Mouse (Mus musculus): Measurements from ENCODE around the gene Wdr34. TPM values are rescaled to one million over a fixed set of nuclear protein-coding genes. Genes with fewer than 3 reads are reported as not detected.
"Not testable (repeated sequence)": the region's sequence is repeated elsewhere in the genome, so short reads cannot be mapped to it uniquely, and the experiment has no call there.

Gene Wdr34
- polyA plus RNA-seq, 1 experiment from 2014 or later, result 18.7 TPM

- H3K27me3 ChIP-seq, result no peaks in the 10 kb centered on the region
- H3K4me2 ChIP-seq, result peak overlapping the region; percentile 75
- peak overlapping the region; percentile 99 for H3K27ac ChIP-seq
- H3K9me3 ChIP-seq (replicated peaks), result no peaks in the 10 kb centered on the region
- peak overlapping the region; percentile 95 for H3K9ac ChIP-seq
- H3K4me1 ChIP-seq (replicated peaks), result peaks cover 42% of the 10 kb centered on the region
- peak overlapping the region; percentile 100 for H3K4me3 ChIP-seq
- WGBS, result under 1% methylated on average over 52 of the region's 101 CpGs
- peak; percentile 94 for ATAC-seq (replicated peaks; ENCODE audit: insufficient number of reproducible peaks, insufficient read depth, low FRiP score, low read depth)
- peaks cover 29% of the 10 kb centered on the region for H3K36me3 ChIP-seq
Measured at GRCm38 (mm10) chr2:30066046-30066901, 17.6 kb upstream of the Wdr34 start.

GRCm38 (mm10) chr2:30064298-30064697 is 15.6 kb upstream of the Wdr34 start:
- peak overlapping the region; percentile 22; the same call in 1 of the 2 replicates for H3K9ac ChIP-seq
- H3K4me3 ChIP-seq, result peak overlapping the region; percentile 69
- WGBS, result 48% methylated on average over 3 of the region's 3 CpGs

GRCm38 (mm10) chr2:30063791-30064190 is 15.1 kb upstream of the Wdr34 start:
- Histone ChIP-seq H3K9me3 (replicated peaks) (no peaks in the 10 kb centered on the region), H3K27ac (peak overlapping the region; percentile 96), H3K4me2 (peak overlapping the region; percentile 91), H3K4me3 (peak overlapping the region; percentile 69), H3K36me3 (peaks cover 10% of the 10 kb centered on the region), H3K4me1 (replicated peaks) (peaks cover 45% of the 10 kb centered on the region), H3K27me3 (no peaks in the 10 kb centered on the region), H3K9ac (peak overlapping the region; percentile 74)
- 19% methylated on average over 2 of the region's 3 CpGs for WGBS
- ATAC-seq (replicated peaks; ENCODE audit: insufficient number of reproducible peaks, insufficient read depth, low FRiP score, low read depth), result no peak

More at GRCm38 (mm10) chr2:30064298-30064697, 15.6 kb upstream of the Wdr34 start:
- Histone ChIP-seq H3K36me3 (peaks cover 15% of the 10 kb centered on the region), H3K27me3 (no peaks in the 10 kb centered on the region), H3K27ac (0 out of 2 replicates have a peak overlapping the region, but pooled peaks have one; percentile 96), H3K9me3 (replicated peaks) (no peaks in the 10 kb centered on the region), H3K4me1 (replicated peaks) (peaks cover 45% of the 10 kb centered on the region), H3K4me2 (peak overlapping the region; percentile 91)
- no peak for ATAC-seq (replicated peaks; ENCODE audit: insufficient number of reproducible peaks, insufficient read depth, low FRiP score, low read depth)

- Histone ChIP-seq H3K4me3 (peak overlapping the region; percentile 69), H3K36me3 (peaks cover 4% of the 10 kb centered on the region), H3K4me1 (replicated peaks) (peaks cover 41% of the 10 kb centered on the region), H3K27ac (peak overlapping the region; percentile 96), H3K9me3 (replicated peaks) (no peaks in the 10 kb centered on the region), H3K9ac (peak overlapping the region; percentile 74), H3K27me3 (no peaks in the 10 kb centered on the region), H3K4me2 (peak overlapping the region; percentile 91)
- ATAC-seq (replicated peaks; ENCODE audit: insufficient number of reproducible peaks, insufficient read depth, low FRiP score, low read depth), result no peak
- WGBS, result 9% methylated on average over 8 of the region's 8 CpGs
Measured at GRCm38 (mm10) chr2:30063235-30063634, 14.6 kb upstream of the Wdr34 start.

- Histone ChIP-seq H3K27me3 (no peaks in the 10 kb centered on the region), H3K36me3 (no peaks in the 10 kb centered on the region), H3K4me3 (peak overlapping the region; percentile 69), H3K9ac (peak overlapping the region; percentile 74), H3K9me3 (replicated peaks) (no peaks in the 10 kb centered on the region), H3K27ac (peak overlapping the region; percentile 96), H3K4me2 (peak overlapping the region; percentile 91), H3K4me1 (replicated peaks) (peaks cover 35% of the 10 kb centered on the region)
- ATAC-seq (replicated peaks; ENCODE audit: insufficient number of reproducible peaks, insufficient read depth, low FRiP score, low read depth), result peak; percentile 16; the same call in 1 of the 2 replicates
- WGBS, result under 1% methylated on average over 40 of the region's 40 CpGs
Measured at GRCm38 (mm10) chr2:30062249-30063093, 13.8 kb upstream of the Wdr34 start.

GRCm38 (mm10) chr2:30061215-30062166 is 12.8 kb upstream of the Wdr34 start:
- ATAC-seq (replicated peaks; ENCODE audit: insufficient number of reproducible peaks, insufficient read depth, low FRiP score, low read depth), result no peak
- Histone ChIP-seq H3K27me3 (no peaks in the 10 kb centered on the region), H3K9me3 (replicated peaks) (no peaks in the 10 kb centered on the region), H3K9ac (peak overlapping the region; percentile 74), H3K4me1 (replicated peaks) (peaks cover 35% of the 10 kb centered on the region), H3K27ac (peak overlapping the region; percentile 96), H3K4me2 (peak overlapping the region; percentile 91), H3K36me3 (no peaks in the 10 kb centered on the region), H3K4me3 (peak overlapping the region; percentile 69)
- 7% methylated on average over 37 of the region's 37 CpGs for WGBS

GRCm38 (mm10) chr2:30058418-30058817 is 9.7 kb upstream of the Wdr34 start:
- Histone ChIP-seq H3K27me3 (0 out of 2 replicates have a peak, but pooled peaks cover 3% of the 10 kb centered on the region), H3K9me3 (replicated peaks) (no peaks in the 10 kb centered on the region), H3K9ac (no peak overlapping the region), H3K27ac (no peak overlapping the region), H3K4me3 (no peak overlapping the region), H3K4me1 (replicated peaks) (peaks cover 13% of the 10 kb centered on the region), H3K4me2 (no peak overlapping the region), H3K36me3 (no peaks in the 10 kb centered on the region)
- WGBS, result 56% methylated on average over 5 of the region's 5 CpGs
- ATAC-seq (replicated peaks; ENCODE audit: insufficient number of reproducible peaks, insufficient read depth, low FRiP score, low read depth), result no peak

- ATAC-seq (replicated peaks; ENCODE audit: insufficient number of reproducible peaks, insufficient read depth, low FRiP score, low read depth), result no peak
- H3K36me3 ChIP-seq, result no peaks in the 10 kb centered on the region
- H3K9ac ChIP-seq, result no peak within 1 kb of the TSS
- no peak within 1 kb of the TSS for H3K4me3 ChIP-seq
- H3K27me3 ChIP-seq, result 0 out of 2 replicates have a peak, but pooled peaks cover 3% of the 10 kb centered on the region
- no peaks in the 10 kb centered on the region for H3K9me3 ChIP-seq (replicated peaks)
- H3K27ac ChIP-seq, result no peak within 1 kb of the TSS
- 45% methylated on average over 12 of the region's 12 CpGs for WGBS
- H3K4me1 ChIP-seq (replicated peaks), result 0 out of 2 replicates have a peak, but pooled peaks cover 7% of the 10 kb centered on the region
- H3K4me2 ChIP-seq, result no peak within 1 kb of the TSS
Measured at GRCm38 (mm10) chr2:30057223-30057904, 8.7 kb upstream of the Wdr34 start, which contains the start of gene Set. Gene Set, plus strand, starts transcription at chr2:30057378.

GRCm38 (mm10) chr2:30056736-30057135 is 8.1 kb upstream of the Wdr34 start:
- Histone ChIP-seq H3K4me3 (no peak overlapping the region), H3K9ac (no peak overlapping the region), H3K9me3 (replicated peaks) (no peaks in the 10 kb centered on the region), H3K27ac (no peak overlapping the region), H3K4me1 (replicated peaks) (0 out of 2 replicates have a peak, but pooled peaks cover 7% of the 10 kb centered on the region), H3K27me3 (0 out of 2 replicates have a peak, but pooled peaks cover 3% of the 10 kb centered on the region), H3K36me3 (no peaks in the 10 kb centered on the region), H3K4me2 (no peak overlapping the region)
- WGBS, result 78% methylated on average over 3 of the region's 3 CpGs
- no peak for ATAC-seq (replicated peaks; ENCODE audit: insufficient number of reproducible peaks, insufficient read depth, low FRiP score, low read depth)

- not testable (repeated sequence) for H3K27ac ChIP-seq; H3K36me3 ChIP-seq; H3K27me3 ChIP-seq; ATAC-seq (replicated peaks; ENCODE audit: insufficient number of reproducible peaks, insufficient read depth, low FRiP score, low read depth); H3K9ac ChIP-seq; H3K4me1 ChIP-seq (replicated peaks); H3K4me3 ChIP-seq; H3K4me2 ChIP-seq; H3K9me3 ChIP-seq (replicated peaks)
- WGBS, result 90% methylated on average over 3 of the region's 3 CpGs
Measured at GRCm38 (mm10) chr2:30055310-30055709, 6.6 kb upstream of the Wdr34 start.
